Mouse (Mus musculus) kidney, adult 11 months (tissue): ENCODE results near the gene Gstp2.

ENCODE experiments used
- DNase-seq: peaks from one replicate; pipeline ENCODE4 v3.0.0; 2022

Gene Gstp2

GRCm38 (mm10) chr19:4004331-4004730 is 41.5 kb downstream of the Gstp2 start:
- DNase-seq, result no peak

GRCm38 (mm10) chr19:4003641-4004040 is 42.2 kb downstream of the Gstp2 start:
- no peak for DNase-seq

- DNase-seq, result no peak
Observed at GRCm38 (mm10) chr19:4003112-4003511, 42.7 kb downstream of the Gstp2 start, which contains the start of gene Doc2g. Gene Doc2g, plus strand, starts transcription at chr19:4003313.

GRCm38 (mm10) chr19:4001752-4002151 is 44.1 kb downstream of the Gstp2 start:
- no peak for DNase-seq

GRCm38 (mm10) chr19:4000949-4001525 is 44.8 kb downstream of the Gstp2 start:
- no peak for DNase-seq

GRCm38 (mm10) chr19:4000119-4000900 is 45.5 kb downstream of the Gstp2 start, which contains the start of the genes Nudt8 and Gm49405:
Gene Nudt8, plus strand, starts transcription at chr19:4000580.
Gene Gm49405, plus strand, starts transcription at chr19:4000626.
- peak; percentile 99 for DNase-seq

GRCm38 (mm10) chr19:3999121-3999730 is 46.6 kb downstream of the Gstp2 start:
- no peak for DNase-seq

GRCm38 (mm10) chr19:3998335-3998734 is 47.5 kb downstream of the Gstp2 start:
- no peak for DNase-seq

- DNase-seq, result no peak
Observed at GRCm38 (mm10) chr19:3997231-3997630, 48.6 kb downstream of the Gstp2 start.

- peak; percentile 60 for DNase-seq
Observed at GRCm38 (mm10) chr19:3996747-3997146, 49.1 kb downstream of the Gstp2 start.

- DNase-seq, result no peak
Observed at GRCm38 (mm10) chr19:3996106-3996505, 49.7 kb downstream of the Gstp2 start.

- no peak for DNase-seq
Observed at GRCm38 (mm10) chr19:3995505-3995904, 50.3 kb downstream of the Gstp2 start.

- DNase-seq, result no peak
Observed at GRCm38 (mm10) chr19:3994932-3995331, 50.9 kb downstream of the Gstp2 start.

GRCm38 (mm10) chr19:3992416-3992815 is 53.4 kb downstream of the Gstp2 start, which contains the start of gene Tbx10:
Gene Tbx10, plus strand, starts transcription at chr19:3992752.
- DNase-seq, result no peak

GRCm38 (mm10) chr19:3991966-3992365 is 53.9 kb downstream of the Gstp2 start:
- DNase-seq, result no peak

- DNase-seq, result no peak
Observed at GRCm38 (mm10) chr19:3991562-3991961, 54.3 kb downstream of the Gstp2 start.

- DNase-seq, result no peak
Observed at GRCm38 (mm10) chr19:3990804-3991203, 55.0 kb downstream of the Gstp2 start.
